ENCODE assay signal across 8 mouse cellular contexts in genomic region chr5:37198011-37198688, GRCm38 (mm10). TPM values are rescaled to one million over a fixed set of nuclear protein-coding genes. Genes with fewer than 3 reads are reported as not detected.
A peak's percentile ranks its signal among the peaks of the same experiment; 100 is the strongest.
DNase-seq lines count a peak whose midpoint lies in the region; ATAC-seq and TF ChIP-seq lines count a peak whose summit lies in the region.

No protein-coding gene starts in this region.

- H3K9me3 ChIP-seq in heart, embryonic 14.5 days (ENCODE audit: control insufficient read depth, low read length) = no peaks in the 10 kb centered on the region
- no peaks in the 10 kb centered on the region for H3K9me3 ChIP-seq in embryonic facial prominence, embryonic 13.5 days
- no peaks in the 10 kb centered on the region for H3K9me3 ChIP-seq in limb, embryonic 15.5 days

- TF ChIP-seq POLR2A in cerebellum, adult 2 months (IDR thresholded peaks at IDR 0.05; ENCODE audit: borderline replicate concordance, insufficient read depth, low read length) = no peak

- peaks cover 16 to 21% of the 10 kb centered on the region in 2 experiments for H3K4me1 ChIP-seq in heart, embryonic 14.5 days (ENCODE audit: control insufficient read depth in 2 of 2, insufficient read depth in 2 of 2, low read length in 2 of 2)
- H3K4me1 ChIP-seq in embryonic facial prominence, embryonic 13.5 days = peaks cover 12% of the 10 kb centered on the region
- H3K4me1 ChIP-seq in limb, embryonic 15.5 days = peaks cover 28% of the 10 kb centered on the region
- H3K4me1 ChIP-seq in cerebellum, adult 2 months (ENCODE audit: control insufficient read depth, insufficient read depth, low read length) = peaks cover 10% of the 10 kb centered on the region

- H3K4me2 ChIP-seq in heart, embryonic 14.5 days (ENCODE audit: low read length) = no peak overlapping the region
- no peak overlapping the region for H3K4me2 ChIP-seq in embryonic facial prominence, embryonic 13.5 days
- H3K4me2 ChIP-seq in limb, embryonic 15.5 days = no peak overlapping the region

- peak; percentile 40; the same call in 1 of the 2 replicates for ATAC-seq in heart, embryonic 14.5 days (ENCODE audit: insufficient number of reproducible peaks, insufficient read depth, low FRiP score, low read depth)
- ATAC-seq in embryonic facial prominence, embryonic 13.5 days (ENCODE audit: insufficient number of reproducible peaks, insufficient read depth, low FRiP score, low TSS enrichment, low read depth) = no peak
- ATAC-seq in limb, embryonic 15.5 days (ENCODE audit: insufficient number of reproducible peaks, low FRiP score, low TSS enrichment, low read depth) = no peak

- TF ChIP-seq CTCF in cerebellum, adult 2 months (IDR thresholded peaks at IDR 0.05; ENCODE audit: borderline replicate concordance, insufficient read depth, low read depth, low read length) = no peak

- H3K36me3 ChIP-seq in heart, embryonic 14.5 days (ENCODE audit: control insufficient read depth, insufficient read depth, low read length) = no peaks in the 10 kb centered on the region
- H3K36me3 ChIP-seq in embryonic facial prominence, embryonic 13.5 days = no peaks in the 10 kb centered on the region
- H3K36me3 ChIP-seq in limb, embryonic 15.5 days = no peaks in the 10 kb centered on the region

- intact Hi-C loops in heart, postnatal 25 days (cut with DNase I) = no loop called here

- H3K4me3 ChIP-seq in heart, embryonic 14.5 days (ENCODE audit: control insufficient read depth in 1 of 2, insufficient read depth in 1 of 2, low read depth in 1 of 2, low read length in 2 of 2) = no peak overlapping the region
- H3K4me3 ChIP-seq in embryonic facial prominence, embryonic 13.5 days = no peak overlapping the region
- no peak overlapping the region for H3K4me3 ChIP-seq in limb, embryonic 15.5 days
- no peak overlapping the region for H3K4me3 ChIP-seq in cerebellum, adult 2 months (replicated peaks; ENCODE audit: insufficient read depth, low read depth, low read length)

- no peak for DNase-seq in heart, postnatal 25 days (ENCODE audit: low spot score)
- peak; percentile 86 for DNase-seq in MN1 (ENCODE audit: low spot score)
- DNase-seq in layer of hippocampus, postnatal 36 days = no peak
- no peak for DNase-seq in spleen, adult 18-20 months
- no peak for DNase-seq in cerebellum, adult 2 months

- H3K27ac ChIP-seq in heart, embryonic 14.5 days (replicated peaks in 1 of 2; ENCODE audit: control insufficient read depth in 1 of 2, insufficient read depth in 1 of 2, low read depth in 2 of 2, low read length in 2 of 2) = no peak overlapping the region
- 0 out of 2 replicates have a peak overlapping the region, but pooled peaks have one; percentile 13 for H3K27ac ChIP-seq in embryonic facial prominence, embryonic 13.5 days
- 0 out of 2 replicates have a peak overlapping the region, but pooled peaks have one; percentile 24 for H3K27ac ChIP-seq in limb, embryonic 15.5 days
- no peak overlapping the region for H3K27ac ChIP-seq in cerebellum, adult 2 months (ENCODE audit: insufficient read depth, low read length)

- H3K9ac ChIP-seq in heart, embryonic 14.5 days (ENCODE audit: low read length) = no peak overlapping the region
- no peak overlapping the region for H3K9ac ChIP-seq in embryonic facial prominence, embryonic 13.5 days
- no peak overlapping the region for H3K9ac ChIP-seq in limb, embryonic 15.5 days

- H3K27me3 ChIP-seq in heart, embryonic 14.5 days (ENCODE audit: control insufficient read depth, insufficient read depth, low read length) = peaks cover 20% of the 10 kb centered on the region
- 0 out of 2 replicates have a peak, but pooled peaks cover 6% of the 10 kb centered on the region for H3K27me3 ChIP-seq in embryonic facial prominence, embryonic 13.5 days
- peaks cover 6% of the 10 kb centered on the region; the same call in 1 of the 2 replicates for H3K27me3 ChIP-seq in limb, embryonic 15.5 days
- H3K27me3 ChIP-seq in cerebellum, adult 2 months (ENCODE audit: control insufficient read depth, insufficient read depth, low read length) = no peaks in the 10 kb centered on the region

- WGBS in heart, embryonic 14.5 days = 33% methylated on average over 2 of the region's 2 CpGs
- whole genome bisulfite sequencing in embryonic facial prominence, embryonic 13.5 days = 30% methylated on average over 2 of the region's 2 CpGs
- WGBS in limb, embryonic 15.5 days = 9% methylated on average over 2 of the region's 2 CpGs
- 42% methylated on average over 2 of the region's 2 CpGs for WGBS in cerebellum, adult 2 months

RNA-seq across cellular contexts. Expression of gene Crmp1, which starts 43.6 kb away (rescaled TPM):
- polyA plus RNA-seq in heart, embryonic 14.5 days (2014; fragmentation: Nextera tagmentation; extraction: Ambion mirVana) = 8.2 and 8.5 TPM in 2 replicates
- 1 to 10 TPM; 1.2 to 1.3 TPM for total RNA-seq in heart, postnatal 25 days (2021)
- polyA plus RNA-seq in embryonic facial prominence, embryonic 13.5 days (2015; fragmentation: Nextera tagmentation; extraction: Ambion mirVana) = 23.5 and 26.4 TPM in 2 replicates
- polyA plus RNA-seq in limb, embryonic 15.5 days (2015; fragmentation: Nextera tagmentation; extraction: Ambion mirVana) = 6.9 and 8.2 TPM in 2 replicates
- 100 to 1,000 TPM; 239 to 241 TPM for total RNA-seq in layer of hippocampus, postnatal 36 days (2021)
- 207 and 227 TPM in 2 replicates for polyA plus RNA-seq in cerebellum, adult 2 months (2012; rRNA removed)

Comparison
In these comparisons a context has a peak if more than half of its experiments do, and no peak if none do; other contexts are left out.
1. H3K27ac ChIP-seq: peak in embryonic facial prominence, embryonic 13.5 days (single experiment) and limb, embryonic 15.5 days (single experiment); none in heart, embryonic 14.5 days (0 of 2) and cerebellum, adult 2 months (single experiment).